Mouse (Mus musculus): ENCODE results near the gene Lgi4. TPM values are rescaled to one million over a fixed set of nuclear protein-coding genes. Genes with fewer than 3 reads are reported as not detected.

Lgi4 gene
- polyA plus RNA-seq (2015; fragmentation: Nextera tagmentation; extraction: Ambion mirVana), result 0.34 and 0.44 TPM in 2 replicates

DNA sequence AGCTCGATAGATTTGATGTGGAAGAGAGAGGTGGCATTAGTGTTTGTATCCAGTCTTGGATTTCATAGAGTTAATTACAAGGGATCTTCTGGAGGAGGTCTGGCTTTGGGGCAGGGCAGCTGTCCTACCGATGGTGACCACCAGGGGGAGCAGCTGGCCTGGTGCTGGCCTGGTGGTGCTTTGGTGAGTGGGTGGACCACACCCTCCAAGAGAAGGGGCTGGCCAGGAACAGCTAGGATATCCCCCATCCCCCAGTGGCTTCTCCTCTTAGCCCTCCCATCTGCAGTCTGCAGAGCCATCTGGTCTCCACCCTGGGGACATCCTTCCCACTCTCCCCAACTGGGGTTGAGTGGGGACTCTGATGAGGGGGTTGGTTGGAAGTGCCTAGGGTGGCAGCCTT lies at the start of gene Lgi4:
Lgi4 (plus strand) TSS at position 235 of the 400 bp plus-strand sequence.
- Histone ChIP-seq H3K4me2 (no peak within 1 kb of the TSS), H3K4me3 (replicated peaks) (no peak within 1 kb of the TSS), H3K36me3 (no peaks in the 10 kb centered on the region), H3K9ac (no peak within 1 kb of the TSS), H3K9me3 (replicated peaks) (no peaks in the 10 kb centered on the region), H3K27me3 (peaks cover 3% of the 10 kb centered on the region), H3K4me1 (peaks cover 26% of the 10 kb centered on the region), H3K27ac (no peak within 1 kb of the TSS)
- peak; percentile 47 for ATAC-seq (replicated peaks; ENCODE audit: low FRiP score)
- 2% methylated on average over 2 of the region's 2 CpGs for WGBS

DNA sequence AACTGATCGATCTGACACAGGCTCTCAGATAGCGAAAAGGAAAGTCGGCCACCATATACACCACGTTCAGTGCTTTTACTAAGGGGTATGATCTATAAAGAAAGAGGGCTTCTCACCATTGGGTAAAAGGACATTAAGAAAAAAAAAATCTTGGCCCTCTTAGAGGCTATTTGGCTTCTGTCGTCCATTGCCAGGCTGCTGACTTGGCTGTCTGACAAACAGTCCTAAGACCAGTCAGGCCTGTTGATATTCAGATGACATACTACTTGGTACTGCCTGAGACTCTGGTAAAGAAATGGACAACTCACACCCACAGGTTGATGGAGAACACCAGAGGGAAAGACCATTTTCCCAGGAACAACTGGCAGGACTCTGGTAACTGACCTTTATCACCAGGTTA lies 46.2 kb upstream of the Lgi4 start:
- 72% methylated on average over 5 of the region's 5 CpGs for WGBS
- Histone ChIP-seq H3K9ac (no peak overlapping the region), H3K27me3 (no peaks in the 10 kb centered on the region), H3K4me2 (no peak overlapping the region), H3K27ac (no peak overlapping the region), H3K9me3 (replicated peaks) (no peaks in the 10 kb centered on the region), H3K36me3 (no peaks in the 10 kb centered on the region), H3K4me1 (peaks cover 30% of the 10 kb centered on the region), H3K4me3 (replicated peaks) (no peak overlapping the region)
- ATAC-seq (replicated peaks; ENCODE audit: low FRiP score), result no peak

DNA sequence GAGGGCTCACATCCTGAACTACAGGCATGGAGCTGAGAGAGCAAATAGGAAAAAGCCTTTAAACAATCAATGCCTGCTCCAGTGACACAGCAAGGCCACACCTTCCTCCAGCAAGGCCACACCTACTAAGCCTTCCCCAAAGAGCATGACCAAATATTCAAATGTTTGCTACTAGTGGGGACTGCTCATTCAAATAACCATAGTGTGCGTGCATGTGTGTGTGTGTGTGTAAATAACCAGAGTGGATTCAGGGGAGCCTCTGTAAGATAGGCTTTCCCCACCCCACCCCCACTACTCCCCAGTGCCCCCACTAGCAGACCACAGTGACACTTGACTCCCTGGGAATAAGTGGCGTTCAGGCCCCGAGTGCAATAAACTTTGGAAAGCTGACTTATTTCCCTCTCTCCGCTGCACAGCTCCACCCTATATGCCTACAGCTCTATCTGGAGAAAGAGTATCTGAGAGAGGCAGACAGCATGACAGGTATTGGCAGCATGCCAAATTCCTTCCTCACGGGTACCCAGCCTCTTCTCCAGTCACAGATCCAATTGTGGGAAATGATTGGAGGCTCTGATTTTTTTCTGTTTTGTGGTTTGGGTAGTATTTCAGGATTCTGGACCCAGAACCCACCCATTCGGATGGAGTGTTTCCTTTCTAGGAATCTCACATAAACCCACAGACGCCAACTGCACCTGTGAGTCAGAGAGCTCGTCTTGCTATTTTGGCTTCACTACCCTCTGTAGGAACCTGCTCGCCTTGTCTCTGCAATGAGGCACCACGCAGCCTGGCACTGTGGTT lies 41.8 kb upstream of the Lgi4 start:
- Histone ChIP-seq H3K36me3 (no peaks in the 10 kb centered on the region), H3K4me3 (replicated peaks) (no peak overlapping the region), H3K4me1 (peaks cover 18% of the 10 kb centered on the region), H3K27ac (peak overlapping the region; percentile 33; the same call in 1 of the 2 replicates), H3K9ac (no peak overlapping the region), H3K27me3 (no peaks in the 10 kb centered on the region), H3K9me3 (replicated peaks) (no peaks in the 10 kb centered on the region), H3K4me2 (peak overlapping the region; percentile 6; the same call in 1 of the 2 replicates)
- peak; percentile 76 for ATAC-seq (replicated peaks; ENCODE audit: low FRiP score)
- WGBS, result 28% methylated on average over 10 of the region's 10 CpGs

DNA sequence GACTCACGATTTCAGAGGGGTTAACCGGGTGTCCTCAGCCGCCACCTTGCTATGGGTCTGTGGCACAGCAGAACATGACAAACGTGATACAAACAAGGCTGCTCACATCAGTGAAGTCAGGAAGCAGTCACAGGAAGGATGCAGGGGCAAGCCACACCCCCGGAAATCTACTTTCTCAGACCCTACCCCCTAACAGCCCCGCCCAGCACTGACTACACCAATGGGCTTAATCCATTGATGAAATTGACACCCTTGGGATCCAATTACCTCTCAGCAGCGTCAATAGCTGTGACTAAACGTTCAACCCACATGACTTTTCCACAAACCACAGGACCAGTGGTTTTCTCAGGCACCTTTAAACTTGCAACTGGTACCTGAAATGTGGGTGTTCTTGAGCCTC lies 30.5 kb upstream of the Lgi4 start:
- H3K4me2 ChIP-seq, result no peak overlapping the region
- no peaks in the 10 kb centered on the region for H3K27me3 ChIP-seq
- H3K9ac ChIP-seq, result no peak overlapping the region
- 76% methylated on average over 8 of the region's 8 CpGs for WGBS
- H3K27ac ChIP-seq, result no peak overlapping the region
- no peaks in the 10 kb centered on the region for H3K9me3 ChIP-seq (replicated peaks)
- H3K4me3 ChIP-seq (replicated peaks), result no peak overlapping the region
- H3K4me1 ChIP-seq, result peaks cover 3% of the 10 kb centered on the region
- ATAC-seq (replicated peaks; ENCODE audit: low FRiP score), result no peak
- H3K36me3 ChIP-seq, result no peaks in the 10 kb centered on the region

DNA sequence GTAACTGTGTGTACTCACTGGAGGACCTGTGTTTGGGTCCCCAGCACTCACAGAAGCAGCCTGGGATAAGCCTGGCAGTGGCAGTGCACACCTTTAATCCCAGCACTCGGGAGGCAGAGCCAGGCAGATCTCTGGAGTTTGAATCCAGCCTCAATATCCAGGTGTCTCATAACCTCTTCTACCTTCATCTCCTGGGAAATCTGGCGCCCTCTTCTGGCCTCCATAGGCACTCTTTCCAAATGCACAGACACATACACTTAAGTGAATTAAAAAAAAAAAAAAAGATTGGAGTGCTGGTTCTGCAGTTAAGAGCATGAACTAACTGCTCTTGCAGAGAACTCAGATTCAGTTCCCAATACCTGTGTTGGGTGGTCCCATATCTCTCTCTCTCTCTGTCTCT lies 28.4 kb upstream of the Lgi4 start:
- peaks cover 8% of the 10 kb centered on the region for H3K4me1 ChIP-seq
- no peaks in the 10 kb centered on the region for H3K9me3 ChIP-seq (replicated peaks)
- WGBS, result 75% methylated on average over 2 of the region's 2 CpGs
- H3K27me3 ChIP-seq, result no peaks in the 10 kb centered on the region
- no peak overlapping the region for H3K27ac ChIP-seq
- no peak overlapping the region for H3K4me2 ChIP-seq
- no peak overlapping the region for H3K9ac ChIP-seq
- no peak for ATAC-seq (replicated peaks; ENCODE audit: low FRiP score)
- H3K36me3 ChIP-seq, result no peaks in the 10 kb centered on the region
- no peak overlapping the region for H3K4me3 ChIP-seq (replicated peaks)

DNA sequence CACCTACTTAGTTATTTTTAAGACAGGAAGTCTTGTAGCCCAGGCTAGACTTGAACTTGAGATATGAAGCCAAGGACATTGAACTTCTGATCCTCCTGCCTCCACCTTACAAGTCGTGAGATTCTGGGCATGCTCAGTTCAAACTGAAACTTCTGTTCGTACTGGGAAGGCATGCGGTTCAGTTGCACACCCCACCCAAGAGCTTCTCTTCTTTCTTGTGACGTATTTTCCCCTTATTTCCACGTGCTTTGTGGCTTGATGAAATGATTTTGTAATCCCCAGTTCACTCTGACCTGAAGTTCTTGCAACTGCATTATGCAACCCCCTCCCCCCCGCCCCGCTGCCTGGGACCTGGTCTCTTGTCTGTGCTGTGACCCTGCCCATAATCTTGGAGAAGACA lies 27.4 kb upstream of the Lgi4 start:
- 87% methylated on average over 7 of the region's 7 CpGs for WGBS
- H3K4me1 ChIP-seq, result peaks cover 8% of the 10 kb centered on the region
- H3K27ac ChIP-seq, result no peak overlapping the region
- ATAC-seq (replicated peaks; ENCODE audit: low FRiP score), result no peak
- H3K4me3 ChIP-seq (replicated peaks), result no peak overlapping the region
- H3K9me3 ChIP-seq (replicated peaks), result no peaks in the 10 kb centered on the region
- no peak overlapping the region for H3K4me2 ChIP-seq
- H3K27me3 ChIP-seq, result no peaks in the 10 kb centered on the region
- H3K36me3 ChIP-seq, result no peaks in the 10 kb centered on the region
- no peak overlapping the region for H3K9ac ChIP-seq

DNA sequence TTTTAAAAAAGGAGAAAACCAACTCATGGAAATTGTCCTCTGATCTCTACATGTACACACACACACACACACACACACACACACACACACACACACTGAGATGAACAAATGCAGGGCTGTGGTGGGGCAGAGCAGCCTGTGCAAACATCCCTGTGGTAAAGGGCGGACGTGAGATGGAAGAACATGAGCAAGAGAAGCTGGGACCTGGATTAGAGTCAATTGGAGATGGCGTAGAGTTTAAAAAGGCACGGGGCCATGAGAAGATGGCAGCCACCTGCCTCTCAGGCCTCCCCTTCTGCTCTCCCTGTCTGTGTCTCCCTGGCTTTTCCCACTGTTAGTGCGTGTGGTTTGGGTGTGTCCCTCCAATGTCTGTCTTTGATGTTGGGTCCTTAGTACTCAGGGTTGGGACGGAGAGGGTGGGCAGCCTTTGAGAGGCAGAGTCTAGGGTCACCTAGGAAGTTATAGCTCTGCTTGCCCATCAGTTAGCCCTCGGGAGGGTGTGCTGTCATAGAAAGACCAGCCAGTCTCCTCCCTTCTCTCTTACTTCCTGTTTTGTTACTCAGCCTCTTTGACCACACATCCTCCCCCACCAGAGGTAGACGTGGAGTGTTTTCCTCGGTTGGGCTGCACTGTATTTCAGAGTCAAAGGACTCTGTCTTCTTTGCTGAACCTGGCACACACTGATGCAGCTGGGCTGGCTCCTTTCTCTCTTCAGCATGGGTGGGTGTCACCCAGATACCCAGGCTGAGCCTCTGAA lies 25.6 kb upstream of the Lgi4 start:
- no peaks in the 10 kb centered on the region for H3K9me3 ChIP-seq (replicated peaks)
- ATAC-seq (replicated peaks; ENCODE audit: low FRiP score), result no peak
- WGBS, result 52% methylated on average over 9 of the region's 9 CpGs
- H3K36me3 ChIP-seq, result no peaks in the 10 kb centered on the region
- H3K4me3 ChIP-seq (replicated peaks), result no peak overlapping the region
- no peak overlapping the region for H3K9ac ChIP-seq
- H3K27me3 ChIP-seq, result no peaks in the 10 kb centered on the region
- peaks cover 8% of the 10 kb centered on the region for H3K4me1 ChIP-seq
- no peak overlapping the region for H3K4me2 ChIP-seq
- no peak overlapping the region for H3K27ac ChIP-seq

DNA sequence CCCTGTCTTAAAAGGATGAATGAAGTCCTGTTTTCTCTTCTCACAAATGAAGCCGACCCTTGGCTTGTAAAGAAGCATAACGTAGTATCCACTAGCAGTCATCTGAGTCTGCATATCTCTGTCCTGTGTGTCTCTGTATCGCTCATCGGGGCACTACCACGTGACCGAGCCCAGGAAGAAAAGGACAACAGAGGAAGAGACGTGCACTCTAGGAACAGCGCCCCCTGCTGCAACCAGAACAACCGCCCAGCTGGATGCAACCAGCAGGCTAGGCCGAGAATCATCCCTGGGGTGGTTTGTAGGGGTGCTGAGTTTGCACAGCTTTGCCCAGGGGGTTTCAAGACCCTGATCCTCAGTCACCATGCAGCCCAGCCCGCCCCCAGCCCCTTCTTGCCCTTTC lies 24.4 kb upstream of the Lgi4 start:
- WGBS, result 72% methylated on average over 11 of the region's 11 CpGs
- no peaks in the 10 kb centered on the region for H3K9me3 ChIP-seq (replicated peaks)
- no peak for ATAC-seq (replicated peaks; ENCODE audit: low FRiP score)
- H3K9ac ChIP-seq, result no peak overlapping the region
- no peak overlapping the region for H3K4me3 ChIP-seq (replicated peaks)
- no peaks in the 10 kb centered on the region for H3K27me3 ChIP-seq
- H3K36me3 ChIP-seq, result no peaks in the 10 kb centered on the region
- H3K4me1 ChIP-seq, result peaks cover 8% of the 10 kb centered on the region
- H3K27ac ChIP-seq, result no peak overlapping the region
- H3K4me2 ChIP-seq, result no peak overlapping the region

DNA sequence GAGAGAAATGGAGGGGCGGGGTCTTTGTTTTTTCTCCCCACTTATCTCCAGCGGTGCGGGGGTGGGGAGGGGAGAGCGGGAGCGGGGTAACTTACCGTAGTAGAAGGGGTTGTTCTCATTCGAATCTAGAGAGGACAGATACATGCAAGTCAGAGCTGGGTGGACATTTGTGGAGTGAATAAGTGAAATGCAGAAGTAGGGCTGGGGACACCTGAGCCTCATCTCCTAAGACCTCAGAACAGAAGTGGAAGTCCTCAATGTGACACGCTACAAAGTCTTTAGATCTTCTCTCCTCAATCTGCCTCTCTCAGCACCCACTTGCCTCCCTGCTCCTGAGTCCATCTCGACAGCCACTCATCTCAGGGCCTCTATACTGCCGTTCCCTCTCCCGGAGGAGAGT lies 23.9 kb upstream of the Lgi4 start:
- H3K9me3 ChIP-seq (replicated peaks), result no peaks in the 10 kb centered on the region
- no peak overlapping the region for H3K27ac ChIP-seq
- no peak overlapping the region for H3K9ac ChIP-seq
- H3K4me2 ChIP-seq, result no peak overlapping the region
- WGBS, result 89% methylated on average over 11 of the region's 11 CpGs
- peaks cover 8% of the 10 kb centered on the region for H3K4me1 ChIP-seq
- H3K36me3 ChIP-seq, result no peaks in the 10 kb centered on the region
- H3K27me3 ChIP-seq, result 0 out of 2 replicates have a peak, but pooled peaks cover 3% of the 10 kb centered on the region
- H3K4me3 ChIP-seq (replicated peaks), result no peak overlapping the region
- ATAC-seq (replicated peaks; ENCODE audit: low FRiP score), result no peak

DNA sequence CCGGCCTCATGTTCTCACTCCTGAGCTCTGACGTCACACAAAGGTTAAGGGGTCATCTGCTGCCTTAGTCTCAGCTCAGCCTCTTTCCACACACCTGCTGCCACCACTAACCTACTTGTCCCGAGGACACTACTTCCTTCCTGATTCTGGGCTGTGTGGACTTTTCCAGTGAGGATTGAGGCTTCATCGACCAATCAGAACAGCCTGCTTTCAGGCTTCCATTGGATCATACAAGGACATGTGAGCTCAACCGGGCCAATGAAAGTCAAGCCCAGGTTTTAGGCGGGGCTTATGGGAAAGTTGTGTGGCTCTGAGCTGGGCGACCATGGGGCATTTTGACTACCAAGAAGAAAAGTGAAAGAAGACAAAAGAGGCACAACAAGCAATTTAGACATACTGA lies 22.2 kb upstream of the Lgi4 start:
- no peaks in the 10 kb centered on the region for H3K36me3 ChIP-seq
- peaks cover 16% of the 10 kb centered on the region for H3K4me1 ChIP-seq
- H3K4me3 ChIP-seq (replicated peaks), result no peak overlapping the region
- no peak overlapping the region for H3K27ac ChIP-seq
- H3K9ac ChIP-seq, result no peak overlapping the region
- ATAC-seq (replicated peaks; ENCODE audit: low FRiP score), result no peak
- no peaks in the 10 kb centered on the region for H3K9me3 ChIP-seq (replicated peaks)
- no peak overlapping the region for H3K4me2 ChIP-seq
- H3K27me3 ChIP-seq, result peaks cover 18% of the 10 kb centered on the region
- WGBS, result 83% methylated on average over 7 of the region's 7 CpGs

DNA sequence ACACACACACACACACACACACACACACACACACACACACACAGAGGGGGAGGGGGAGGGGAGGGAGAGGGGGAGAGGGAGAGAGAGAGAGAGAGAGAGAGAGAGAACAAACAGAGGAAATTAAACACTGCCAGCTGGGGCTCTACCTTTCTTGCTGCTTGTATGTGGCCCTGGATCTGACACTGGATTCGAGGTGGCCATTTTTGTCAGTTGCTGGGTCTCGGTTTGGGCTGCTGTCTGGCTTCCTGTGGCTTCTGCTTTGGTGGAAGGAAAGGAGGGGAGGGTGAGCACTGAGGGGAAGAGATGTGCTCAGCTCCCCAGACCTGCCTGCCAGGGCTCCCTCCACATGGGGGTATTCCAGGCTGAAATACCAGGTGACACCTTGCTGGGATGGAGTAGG lies 21.5 kb upstream of the Lgi4 start:
- WGBS, result 77% methylated on average over 2 of the region's 2 CpGs
- peaks cover 25% of the 10 kb centered on the region for H3K27me3 ChIP-seq
- no peaks in the 10 kb centered on the region for H3K36me3 ChIP-seq
- peaks cover 24% of the 10 kb centered on the region for H3K4me1 ChIP-seq
- H3K27ac ChIP-seq, result no peak overlapping the region
- no peak for ATAC-seq (replicated peaks; ENCODE audit: low FRiP score)
- no peak overlapping the region for H3K4me3 ChIP-seq (replicated peaks)
- no peaks in the 10 kb centered on the region for H3K9me3 ChIP-seq (replicated peaks)
- no peak overlapping the region for H3K4me2 ChIP-seq
- no peak overlapping the region for H3K9ac ChIP-seq

DNA sequence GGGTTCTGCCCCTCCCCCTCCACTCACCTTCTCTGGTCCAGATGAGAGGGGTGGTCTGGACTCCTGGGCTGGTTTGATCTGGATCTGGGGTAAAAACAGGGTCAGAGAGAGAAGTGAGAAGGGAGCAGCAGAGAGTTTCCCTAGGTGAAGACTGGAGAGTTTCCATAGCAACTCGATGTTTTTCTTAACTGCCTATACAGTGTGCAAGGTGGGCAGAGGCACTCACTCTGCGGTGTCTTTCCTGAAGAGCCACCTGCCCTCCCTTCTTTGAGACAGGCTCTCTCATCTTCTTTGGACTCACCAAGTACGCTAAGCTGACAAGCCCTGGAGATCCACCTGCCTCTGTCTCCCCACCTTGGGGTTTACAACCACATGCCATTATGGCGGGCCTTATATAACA lies 20.1 kb upstream of the Lgi4 start:
- peaks cover 37% of the 10 kb centered on the region for H3K27me3 ChIP-seq
- no peak for ATAC-seq (replicated peaks; ENCODE audit: low FRiP score)
- WGBS, result 86% methylated on average over 4 of the region's 4 CpGs
- H3K4me2 ChIP-seq, result no peak overlapping the region
- no peak overlapping the region for H3K27ac ChIP-seq
- no peak overlapping the region for H3K4me3 ChIP-seq (replicated peaks)
- H3K9ac ChIP-seq, result no peak overlapping the region
- no peaks in the 10 kb centered on the region for H3K9me3 ChIP-seq (replicated peaks)
- peaks cover 18% of the 10 kb centered on the region for H3K4me1 ChIP-seq
- no peaks in the 10 kb centered on the region for H3K36me3 ChIP-seq

Data from kidney, embryonic 15.5 days (tissue).